Mouse (Mus musculus) forebrain, embryonic 12.5 days (tissue): ENCODE measurements at regions not wholly inside any gene's neighbourhood (a gene's known extent, or its start where the extent isn't known, plus 50 kb on each side); places are given as distances from the start of the nearest gene placed in this dataset.

Experiments used
- ATAC-seq: fragments of 200-750 bp; cut with Nextera tagmentation; 2 replicates; pipeline ENCODE4 v1.8.0; 2017; ENCODE audit warnings: moderate TSS enrichment; ENCODE audit not compliant: low FRiP score
- H3K27ac ChIP-seq: fragments of 300-500 bp; sonication (generic); 2 replicates; pipeline ENCODE4 v1.5.1; 2016; ENCODE audit warnings: mild to moderate bottlenecking
- H3K27me3 ChIP-seq: fragments of 300-500 bp; sonication (generic); 2 replicates; pipeline ENCODE4 v1.6.1; 2016; ENCODE audit warnings: mild to moderate bottlenecking
- H3K36me3 ChIP-seq: fragments of 300-500 bp; sonication (generic); replicated peaks from 2 replicates; pipeline ENCODE4 v1.6.1; 2016; ENCODE audit warnings: mild to moderate bottlenecking
- H3K4me1 ChIP-seq: fragments of 300-500 bp; sonication (generic); 2 replicates; pipeline ENCODE4 v1.6.1; 2016
- H3K4me2 ChIP-seq: fragments of 300-500 bp; sonication (generic); 2 replicates; pipeline ENCODE4 v1.6.1; 2016; ENCODE audit warnings: mild to moderate bottlenecking, moderate library complexity
- H3K4me3 ChIP-seq: fragments of 300-500 bp; sonication (generic); replicated peaks from 2 replicates; pipeline ENCODE4 v1.5.1; 2016; ENCODE audit warnings: mild to moderate bottlenecking
- H3K9ac ChIP-seq: fragments of 300-500 bp; sonication (generic); 2 replicates; pipeline ENCODE4 v1.6.1; 2016; ENCODE audit warnings: mild to moderate bottlenecking
- H3K9me3 ChIP-seq: fragments of 300-500 bp; sonication (generic); 2 replicates; pipeline ENCODE4 v1.6.1; 2016
- WGBS: fragments of 180-500 bp; shearing (Covaris S2); methylation state at CpG from one replicate; pipeline ENCODE4 v1.1.7; 2016; 5-methylcytosine and 5-hydroxymethylcytosine counted together

- H3K4me2 ChIP-seq, result peak overlapping the region; percentile 52
- peak overlapping the region; percentile 25; the same call in 1 of the 2 replicates for H3K9ac ChIP-seq
- H3K36me3 ChIP-seq, result no peaks in the 10 kb centered on the region
- WGBS, result 19% methylated on average over 14 of the region's 14 CpGs
- no peak for ATAC-seq
- H3K4me3 ChIP-seq, result peak overlapping the region; percentile 10
- peaks cover 8% of the 10 kb centered on the region for H3K4me1 ChIP-seq
- no peak overlapping the region for H3K27ac ChIP-seq
- H3K9me3 ChIP-seq, result no peaks in the 10 kb centered on the region
- H3K27me3 ChIP-seq, result peaks cover 9% of the 10 kb centered on the region; the same call in 1 of the 2 replicates
These were observed 404.2 kb upstream of the Gm6657 start for GRCm38 (mm10) chr12:77789871-77790270.

GRCm38 (mm10) chr12:77790891-77791672, 403.0 kb upstream of the Gm6657 start:
- H3K27me3 ChIP-seq, result peaks cover 9% of the 10 kb centered on the region; the same call in 1 of the 2 replicates
- H3K4me2 ChIP-seq, result no peak overlapping the region
- 89% methylated on average over 13 of the region's 13 CpGs for WGBS
- H3K9ac ChIP-seq, result no peak overlapping the region
- H3K4me3 ChIP-seq, result no peak overlapping the region
- no peak for ATAC-seq
- no peaks in the 10 kb centered on the region for H3K36me3 ChIP-seq
- no peak overlapping the region for H3K27ac ChIP-seq
- peaks cover 8% of the 10 kb centered on the region for H3K4me1 ChIP-seq
- no peaks in the 10 kb centered on the region for H3K9me3 ChIP-seq

- H3K9me3 ChIP-seq, result no peaks in the 10 kb centered on the region
- ATAC-seq, result no peak
- no peaks in the 10 kb centered on the region for H3K27me3 ChIP-seq
- no peaks in the 10 kb centered on the region for H3K36me3 ChIP-seq
- no peak overlapping the region for H3K27ac ChIP-seq
- peaks cover 17% of the 10 kb centered on the region for H3K4me1 ChIP-seq
- no peak overlapping the region for H3K9ac ChIP-seq
- no peak overlapping the region for H3K4me3 ChIP-seq
- 83% methylated on average over 4 of the region's 4 CpGs for WGBS
- H3K4me2 ChIP-seq, result no peak overlapping the region
These were observed 395.5 kb upstream of the Gm6657 start for GRCm38 (mm10) chr12:77798516-77798915.

- no peak for ATAC-seq
- Histone ChIP-seq H3K9ac (no peak overlapping the region), H3K27me3 (no peaks in the 10 kb centered on the region), H3K4me3 (no peak overlapping the region), H3K4me1 (peaks cover 17% of the 10 kb centered on the region), H3K36me3 (no peaks in the 10 kb centered on the region), H3K4me2 (0 out of 2 replicates have a peak overlapping the region, but pooled peaks have one; percentile 1), H3K27ac (peak overlapping the region; percentile 6; the same call in 1 of the 2 replicates), H3K9me3 (no peaks in the 10 kb centered on the region)
- 42% methylated on average over 12 of the region's 12 CpGs for WGBS
These were observed 394.8 kb upstream of the Gm6657 start for GRCm38 (mm10) chr12:77799134-77799770.

GRCm38 (mm10) chr12:77807674-77808073, 386.4 kb upstream of the Gm6657 start:
- Histone ChIP-seq H3K27ac (no peak overlapping the region), H3K4me3 (no peak overlapping the region), H3K9me3 (no peaks in the 10 kb centered on the region), H3K27me3 (no peaks in the 10 kb centered on the region), H3K4me1 (0 out of 2 replicates have a peak, but pooled peaks cover 2% of the 10 kb centered on the region), H3K36me3 (no peaks in the 10 kb centered on the region), H3K9ac (no peak overlapping the region), H3K4me2 (no peak overlapping the region)
- ATAC-seq, result no peak
- 88% methylated on average over 7 of the region's 7 CpGs for WGBS

GRCm38 (mm10) chr12:77811276-77811675, 382.8 kb upstream of the Gm6657 start:
- no peaks in the 10 kb centered on the region for H3K9me3 ChIP-seq
- no peak overlapping the region for H3K9ac ChIP-seq
- no peak overlapping the region for H3K27ac ChIP-seq
- no peaks in the 10 kb centered on the region for H3K36me3 ChIP-seq
- H3K4me2 ChIP-seq, result no peak overlapping the region
- 0 out of 2 replicates have a peak, but pooled peaks cover 2% of the 10 kb centered on the region for H3K4me1 ChIP-seq
- H3K4me3 ChIP-seq, result no peak overlapping the region
- WGBS, result 55% methylated on average over 2 of the region's 2 CpGs
- H3K27me3 ChIP-seq, result no peaks in the 10 kb centered on the region
- no peak for ATAC-seq

- Histone ChIP-seq H3K9me3 (no peaks in the 10 kb centered on the region), H3K4me2 (no peak overlapping the region), H3K27ac (no peak overlapping the region), H3K9ac (no peak overlapping the region), H3K4me3 (no peak overlapping the region), H3K36me3 (no peaks in the 10 kb centered on the region), H3K4me1 (no peaks in the 10 kb centered on the region), H3K27me3 (no peaks in the 10 kb centered on the region)
- ATAC-seq, result no peak
- WGBS, result 96% methylated on average over 16 of the region's 16 CpGs
These were observed 374.6 kb upstream of the Gm6657 start for GRCm38 (mm10) chr12:77819456-77819855.

GRCm38 (mm10) chr12:77823381-77824030, 370.5 kb upstream of the Gm6657 start:
- Histone ChIP-seq H3K4me3 (no peak overlapping the region), H3K4me1 (no peaks in the 10 kb centered on the region), H3K27ac (no peak overlapping the region), H3K9me3 (0 out of 2 replicates have a peak, but pooled peaks cover 5% of the 10 kb centered on the region), H3K4me2 (no peak overlapping the region), H3K9ac (no peak overlapping the region), H3K27me3 (no peaks in the 10 kb centered on the region), H3K36me3 (no peaks in the 10 kb centered on the region)
- WGBS, result 54% methylated on average over 3 of the region's 3 CpGs
- ATAC-seq, result no peak

GRCm38 (mm10) chr12:77833411-77834169, 360.5 kb upstream of the Gm6657 start:
- Histone ChIP-seq H3K4me2 (no peak overlapping the region), H3K4me3 (no peak overlapping the region), H3K36me3 (no peaks in the 10 kb centered on the region), H3K9me3 (no peaks in the 10 kb centered on the region), H3K9ac (no peak overlapping the region), H3K27ac (no peak overlapping the region), H3K4me1 (no peaks in the 10 kb centered on the region), H3K27me3 (no peaks in the 10 kb centered on the region)
- no peak for ATAC-seq
- 92% methylated on average over 9 of the region's 9 CpGs for WGBS

- H3K27me3 ChIP-seq, result no peaks in the 10 kb centered on the region
- WGBS, result 84% methylated on average over 1 of the region's 1 CpGs
- H3K4me3 ChIP-seq, result no peak overlapping the region
- no peak overlapping the region for H3K27ac ChIP-seq
- H3K4me2 ChIP-seq, result no peak overlapping the region
- no peak overlapping the region for H3K9ac ChIP-seq
- no peak for ATAC-seq
- H3K36me3 ChIP-seq, result no peaks in the 10 kb centered on the region
- H3K4me1 ChIP-seq, result no peaks in the 10 kb centered on the region
- H3K9me3 ChIP-seq, result no peaks in the 10 kb centered on the region
These were observed 359.2 kb upstream of the Gm6657 start for GRCm38 (mm10) chr12:77834891-77835290.

GRCm38 (mm10) chr12:77836231-77836630, 357.8 kb upstream of the Gm6657 start:
- Histone ChIP-seq H3K4me2 (no peak overlapping the region), H3K4me3 (no peak overlapping the region), H3K36me3 (no peaks in the 10 kb centered on the region), H3K4me1 (no peaks in the 10 kb centered on the region), H3K27ac (no peak overlapping the region), H3K9ac (no peak overlapping the region), H3K9me3 (no peaks in the 10 kb centered on the region), H3K27me3 (no peaks in the 10 kb centered on the region)
- WGBS, result 53% methylated on average over 2 of the region's 2 CpGs
- no peak for ATAC-seq
